9 mouse cellular contexts compared by ENCODE assay signal in genomic region chr14:62879497-62879896, GRCm38 (mm10). TPM values are rescaled to one million over a fixed set of nuclear protein-coding genes. Genes with fewer than 3 reads are reported as not detected.
DNase-seq lines count a peak whose midpoint lies in the region; ATAC-seq and TF ChIP-seq lines count a peak whose summit lies in the region.
"Had no signal": no experiment of that assay in that cellular context is flagged by ENCODE, and none has a peak within 500 bp of the region (broad histone marks: within the 10 kb centered on the region; RNA-seq: fewer than 3 reads in every experiment).

No protein-coding gene starts in this region.

- TF ChIP-seq POLR2A in thymus, adult 2 months (IDR thresholded peaks at IDR 0.05; ENCODE audit: control insufficient read depth, extremely low read depth, insufficient read depth, low read length, poor library complexity) = no peak

- peak; percentile 76 for ATAC-seq in hindbrain, embryonic 11.5 days (ENCODE audit: low FRiP score)
- ATAC-seq in lung, embryonic 16.5 days (ENCODE audit: low read depth) = peak; percentile 85

- H3K9ac ChIP-seq in hindbrain, embryonic 11.5 days (ENCODE audit: low read depth, low read length) = no peak overlapping the region
- H3K9ac ChIP-seq in lung, embryonic 16.5 days (ENCODE audit: low read length) = no peak overlapping the region
- H3K9ac ChIP-seq: limb, embryonic 13.5 days had no signal

- H3K4me3 ChIP-seq in hindbrain, embryonic 11.5 days (ENCODE audit: low read depth, low read length) = no peak overlapping the region
- H3K4me3 ChIP-seq in lung, embryonic 16.5 days (ENCODE audit: low read length) = no peak overlapping the region
- H3K4me3 ChIP-seq in thymus, adult 2 months (ENCODE audit: control insufficient read depth, insufficient read depth, low read length) = no peak overlapping the region
- H3K4me3 ChIP-seq: limb, embryonic 13.5 days had no signal

- peak overlapping the region; percentile 61; the same call in 1 of the 2 replicates for H3K27ac ChIP-seq in hindbrain, embryonic 11.5 days (ENCODE audit: low read depth, low read length)
- H3K27ac ChIP-seq in lung, embryonic 16.5 days (ENCODE audit: low read length) = 0 out of 2 replicates have a peak overlapping the region, but pooled peaks have one; percentile 50
- H3K27ac ChIP-seq in thymus, adult 2 months (ENCODE audit: control insufficient read depth, insufficient read depth, low read length) = peak overlapping the region; percentile 96
- H3K27ac ChIP-seq: limb, embryonic 13.5 days had no signal

- DNase-seq in Muller cell, postnatal 12 days (ENCODE audit: inconsistent ontology term) = peak; percentile 88
- DNase-seq in cerebellum, adult 9-11 months = peak; percentile 84
- DNase-seq in frontal cortex, postnatal 10 days (ENCODE audit: low spot score in 2 of 2) = peak; percentile 68 to 77
- peak; percentile 68 for DNase-seq in hindbrain, embryonic 11.5 days (ENCODE audit: low spot score)
- peak; percentile 79 for DNase-seq in layer of hippocampus, adult 9-10 months (ENCODE audit: low spot score)
- DNase-seq in ovary, postnatal 10 days (ENCODE audit: low spot score) = peak; percentile 18
- peak; percentile 83 for DNase-seq in thymus, adult 2 months

- 11% methylated on average over 5 of the region's 5 CpGs for WGBS in hindbrain, embryonic 11.5 days
- 10% methylated on average over 5 of the region's 5 CpGs for WGBS in lung, embryonic 16.5 days
- 25% methylated on average over 5 of the region's 5 CpGs for WGBS in thymus, adult 2 months

- TF ChIP-seq CTCF in thymus, adult 2 months (IDR thresholded peaks at IDR 0.05; ENCODE audit: borderline replicate concordance, control insufficient read depth, extremely low read depth, insufficient read depth, low read length, poor library complexity) = peak; percentile 46; the same call in 1 of the 2 replicates

- no peak overlapping the region for H3K4me2 ChIP-seq in hindbrain, embryonic 11.5 days (replicated peaks; ENCODE audit: low read depth, low read length)
- no peak overlapping the region for H3K4me2 ChIP-seq in lung, embryonic 16.5 days (ENCODE audit: low read depth, low read length)
- H3K4me2 ChIP-seq: limb, embryonic 13.5 days had no signal

- H3K36me3 ChIP-seq in hindbrain, embryonic 11.5 days (ENCODE audit: control insufficient read depth, insufficient read depth, low read length) = no peaks in the 10 kb centered on the region
- no peaks in the 10 kb centered on the region for H3K36me3 ChIP-seq in lung, embryonic 16.5 days (ENCODE audit: control insufficient read depth, insufficient read depth, low read length)
- no peaks in the 10 kb centered on the region for H3K36me3 ChIP-seq in thymus, adult 2 months (ENCODE audit: control insufficient read depth, insufficient read depth, low read length)
- H3K36me3 ChIP-seq: limb, embryonic 13.5 days had no signal

- 0 out of 2 replicates have a peak, but pooled peaks cover 7% of the 10 kb centered on the region for H3K4me1 ChIP-seq in hindbrain, embryonic 11.5 days (replicated peaks; ENCODE audit: control insufficient read depth, insufficient read depth, low read length)
- peaks cover 22% of the 10 kb centered on the region for H3K4me1 ChIP-seq in lung, embryonic 16.5 days (replicated peaks; ENCODE audit: control insufficient read depth, insufficient read depth, low read length)
- H3K4me1 ChIP-seq in thymus, adult 2 months (replicated peaks; ENCODE audit: control insufficient read depth, insufficient read depth, low read length) = peaks cover 21% of the 10 kb centered on the region

- no peaks in the 10 kb centered on the region for H3K27me3 ChIP-seq in hindbrain, embryonic 11.5 days (ENCODE audit: control insufficient read depth, insufficient read depth, low read length)
- H3K27me3 ChIP-seq in lung, embryonic 16.5 days (ENCODE audit: control insufficient read depth, insufficient read depth, low read depth, low read length) = no peaks in the 10 kb centered on the region
- no peaks in the 10 kb centered on the region for H3K27me3 ChIP-seq in thymus, adult 2 months (ENCODE audit: control insufficient read depth, insufficient read depth, low read length)
- H3K27me3 ChIP-seq: limb, embryonic 13.5 days had no signal

- H3K9me3 ChIP-seq in hindbrain, embryonic 11.5 days (ENCODE audit: control insufficient read depth, low read length) = no peaks in the 10 kb centered on the region
- no peaks in the 10 kb centered on the region for H3K9me3 ChIP-seq in lung, embryonic 16.5 days (ENCODE audit: control insufficient read depth, low read length)
- H3K9me3 ChIP-seq: limb, embryonic 13.5 days had no signal

RNA-seq across cellular contexts. Expression of gene Wdfy2, which starts 42.0 kb away (rescaled TPM):
- polyA plus RNA-seq in hindbrain, embryonic 11.5 days (2014; fragmentation: Nextera tagmentation; extraction: Ambion mirVana) = 12.5 and 17.0 TPM in 2 replicates
- polyA plus RNA-seq in lung, embryonic 16.5 days (2015; fragmentation: Nextera tagmentation; extraction: Ambion mirVana) = 7.0 and 7.7 TPM in 2 replicates
- polyA plus RNA-seq in thymus, adult 2 months (2012; rRNA removed) = 15.3 and 15.5 TPM in 2 replicates

Comparison
In these comparisons a context has a peak if more than half of its experiments do, and no peak if none do; other contexts are left out.
1. DNase-seq: peak in every context shown above with its lines; median percentile 88 in Muller cell, postnatal 12 days; 84 in cerebellum, adult 9-11 months; 83 in thymus, adult 2 months; 79 in layer of hippocampus, adult 9-10 months; 72 in frontal cortex, postnatal 10 days; 68 in hindbrain, embryonic 11.5 days; 18 in ovary, postnatal 10 days.